Mouse (Mus musculus): Measurements from ENCODE around the gene Dab2ip.
A peak's percentile ranks its signal among the peaks of the same experiment; 100 is the strongest.

The Dab2ip gene

DNA sequence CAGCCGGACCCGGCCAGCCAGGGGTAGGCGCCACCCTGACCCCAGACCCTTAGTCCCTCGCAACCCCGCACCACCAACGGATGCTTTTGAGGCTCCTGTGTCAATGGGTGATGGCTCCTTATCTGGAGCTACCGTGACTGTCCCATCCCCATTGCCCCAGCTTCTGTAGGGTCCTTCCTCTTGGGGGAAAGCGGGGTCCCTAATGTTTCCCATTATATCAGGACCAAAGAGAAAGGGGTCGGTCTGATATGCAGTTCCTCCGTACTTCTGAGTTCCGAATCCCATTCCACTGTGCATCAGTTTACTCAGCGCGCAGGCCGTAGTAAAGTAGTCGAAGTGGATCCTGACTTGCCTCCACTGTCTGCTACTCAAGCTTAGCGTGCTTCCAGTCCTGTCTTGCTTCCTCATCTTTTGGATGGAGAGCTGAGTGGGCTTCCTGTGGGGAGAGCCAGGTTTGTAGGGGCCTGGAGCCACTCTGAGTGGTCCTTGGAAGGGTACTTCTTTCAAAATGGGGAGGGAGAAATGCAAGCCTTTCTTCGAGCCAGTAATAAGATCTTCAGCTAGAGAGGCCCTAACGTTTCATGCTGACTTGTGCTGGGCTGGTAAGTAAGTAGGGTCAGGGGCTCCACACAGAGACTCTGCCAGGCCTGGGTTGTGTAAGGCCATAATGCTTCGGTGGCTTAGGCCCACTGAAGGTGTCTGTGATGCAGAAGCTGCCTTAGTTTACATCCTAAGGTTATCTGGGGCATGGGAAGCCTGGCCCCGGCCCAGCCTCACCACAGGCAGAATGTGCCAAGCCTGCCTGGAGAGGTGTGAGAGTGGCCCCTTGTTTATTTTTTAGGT lies 64.4 kb downstream of the Dab2ip start:
- no peak for DNase-seq (ENCODE audit: low spot score)

DNA sequence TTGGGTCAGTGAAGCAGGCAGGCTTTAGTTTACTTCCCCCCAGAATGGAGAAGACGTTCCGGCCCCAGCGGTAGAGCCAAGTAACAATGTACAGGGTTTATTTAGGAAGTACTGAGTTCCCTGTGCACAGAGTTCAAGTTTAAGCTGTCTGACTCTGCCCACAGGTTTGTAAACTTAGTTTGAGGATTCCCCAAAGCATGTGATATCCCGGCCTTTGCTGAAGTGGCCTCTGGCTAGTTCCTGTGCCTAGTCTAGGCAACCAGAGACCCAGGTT lies 65.0 kb downstream of the Dab2ip start:
- no peak for DNase-seq (ENCODE audit: low spot score)

DNA sequence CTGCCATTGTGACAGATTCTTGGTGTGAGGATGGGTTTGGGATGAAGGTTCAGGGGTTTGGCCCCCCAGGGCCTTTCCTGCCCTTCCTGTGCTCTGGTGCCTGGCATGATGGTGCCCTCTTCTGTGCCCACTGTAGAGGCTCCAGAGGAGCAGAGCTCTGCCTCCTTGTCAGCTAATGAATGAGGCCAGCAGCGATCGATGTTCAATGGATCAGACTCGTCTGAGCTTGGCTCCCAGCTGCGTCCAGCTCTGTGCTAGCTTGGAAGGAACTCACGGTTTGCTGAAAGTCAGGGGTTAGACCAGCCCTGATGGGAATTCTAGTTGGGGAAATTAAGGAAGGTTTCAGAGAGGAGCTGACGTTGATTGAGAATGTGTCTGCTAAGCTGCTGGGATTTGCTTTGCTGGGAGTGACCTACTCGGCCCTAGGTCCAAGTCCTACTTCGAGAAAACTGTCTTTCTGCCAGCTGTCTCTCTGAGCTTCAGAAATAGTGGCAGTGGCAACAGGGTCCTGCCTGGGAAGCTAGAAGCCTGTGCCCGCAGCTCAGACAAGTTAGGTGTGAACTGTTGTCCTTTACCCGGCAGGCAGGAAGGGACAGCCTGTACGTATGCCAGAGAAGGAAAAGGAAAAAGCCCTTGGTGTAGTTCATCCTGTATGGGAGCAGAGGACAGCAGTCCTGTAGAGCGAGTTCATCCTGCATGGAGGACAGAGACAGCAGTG lies 65.5 kb downstream of the Dab2ip start:
- DNase-seq (ENCODE audit: low spot score), result no peak

DNA sequence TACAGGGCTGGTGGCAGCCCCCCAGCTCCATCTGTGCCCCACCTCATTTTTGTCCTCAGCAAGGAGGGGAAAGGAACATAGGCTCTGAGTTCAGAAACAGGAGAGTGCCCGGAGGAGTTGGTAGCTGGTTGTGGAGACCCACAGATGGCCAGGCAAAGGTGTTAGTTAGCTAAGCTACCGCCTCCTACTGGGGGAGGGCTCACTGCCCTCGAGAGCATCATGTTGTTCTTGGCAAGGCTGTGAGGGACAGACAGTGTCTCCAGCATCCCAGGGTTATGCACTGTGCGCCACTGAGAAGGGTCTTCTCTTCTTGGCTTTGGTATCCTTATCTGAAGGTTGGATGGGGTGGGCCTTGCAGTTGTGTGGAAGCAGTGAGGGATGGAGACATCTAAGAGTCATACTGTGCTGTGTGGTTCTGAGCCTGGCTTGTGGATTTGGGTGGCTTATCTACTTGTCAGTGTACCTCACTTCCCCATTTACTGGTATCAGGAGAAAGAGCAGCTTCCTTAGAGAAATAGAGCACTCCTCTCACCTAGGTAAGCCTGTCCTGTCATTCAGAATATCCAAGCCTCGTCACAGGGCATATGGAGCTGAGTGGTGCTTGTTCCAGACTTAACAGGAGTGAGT lies 66.4 kb downstream of the Dab2ip start:
- DNase-seq (ENCODE audit: low spot score), result no peak

DNA sequence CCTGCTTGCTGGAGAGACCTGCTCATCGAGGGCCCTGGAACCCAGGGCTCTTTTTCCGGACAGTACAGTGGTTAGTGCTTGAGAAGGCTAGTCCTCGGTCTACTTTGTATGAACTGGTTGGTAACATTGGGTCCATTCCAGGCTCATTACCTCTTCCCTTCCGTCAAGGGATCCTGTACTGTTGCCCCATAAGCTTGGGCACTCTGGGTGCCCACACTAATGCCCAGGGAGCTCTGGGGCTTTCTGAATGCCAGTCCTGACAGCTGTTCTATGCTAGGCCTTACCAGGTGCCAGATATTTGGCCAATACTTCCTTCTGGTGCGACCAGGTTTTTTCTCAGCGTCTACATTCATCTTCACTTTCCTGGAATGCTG lies 66.9 kb downstream of the Dab2ip start:
- no peak for DNase-seq (ENCODE audit: low spot score)

DNA sequence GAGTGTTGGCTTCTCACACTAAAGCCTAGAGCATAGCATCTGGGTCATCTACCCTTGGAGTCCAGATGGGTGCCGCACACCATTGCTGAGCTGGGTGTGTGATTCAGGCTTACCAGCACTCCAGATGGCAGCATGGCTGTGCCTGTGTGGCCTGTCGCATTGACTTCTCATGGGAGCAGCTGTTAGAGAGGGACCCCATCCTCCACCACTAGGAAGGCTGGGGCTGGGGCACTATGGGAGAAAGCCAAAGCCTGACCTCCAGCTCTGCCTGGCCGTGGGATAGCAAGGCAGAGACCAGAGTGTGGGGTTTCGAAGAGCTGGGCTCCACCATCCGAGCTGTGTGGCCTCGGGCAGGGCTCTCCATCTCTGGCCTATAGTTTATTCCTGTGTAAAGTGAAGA lies 67.5 kb downstream of the Dab2ip start:
- DNase-seq (ENCODE audit: low spot score), result no peak

DNA sequence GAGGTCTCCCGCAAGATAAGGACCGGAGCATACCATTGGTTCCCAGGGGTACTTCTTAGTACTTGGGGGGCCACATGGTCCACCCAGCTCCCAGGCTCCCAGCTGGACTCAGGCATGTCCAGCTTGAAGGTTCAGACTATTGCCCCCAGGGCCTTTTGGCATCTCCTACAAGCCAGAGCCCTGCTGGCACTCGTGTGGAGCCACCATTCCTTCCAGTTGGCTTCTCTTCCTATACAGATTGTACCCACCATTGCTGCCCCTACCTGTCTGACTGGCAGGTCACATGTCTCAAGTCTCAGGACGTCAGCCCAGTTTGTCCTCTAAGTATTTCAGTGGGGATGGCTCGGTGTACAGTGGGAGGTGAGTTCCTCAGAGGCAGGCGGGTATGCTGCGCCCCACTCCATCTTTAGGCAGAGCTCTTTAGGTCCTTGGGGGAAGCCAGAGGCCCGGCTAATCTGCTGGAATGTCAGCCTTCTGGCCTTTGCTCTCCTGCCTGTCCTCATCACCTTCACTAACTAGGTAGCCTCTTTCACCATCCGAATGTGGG lies 68.2 kb downstream of the Dab2ip start:
- no peak for DNase-seq (ENCODE audit: low spot score)

DNA sequence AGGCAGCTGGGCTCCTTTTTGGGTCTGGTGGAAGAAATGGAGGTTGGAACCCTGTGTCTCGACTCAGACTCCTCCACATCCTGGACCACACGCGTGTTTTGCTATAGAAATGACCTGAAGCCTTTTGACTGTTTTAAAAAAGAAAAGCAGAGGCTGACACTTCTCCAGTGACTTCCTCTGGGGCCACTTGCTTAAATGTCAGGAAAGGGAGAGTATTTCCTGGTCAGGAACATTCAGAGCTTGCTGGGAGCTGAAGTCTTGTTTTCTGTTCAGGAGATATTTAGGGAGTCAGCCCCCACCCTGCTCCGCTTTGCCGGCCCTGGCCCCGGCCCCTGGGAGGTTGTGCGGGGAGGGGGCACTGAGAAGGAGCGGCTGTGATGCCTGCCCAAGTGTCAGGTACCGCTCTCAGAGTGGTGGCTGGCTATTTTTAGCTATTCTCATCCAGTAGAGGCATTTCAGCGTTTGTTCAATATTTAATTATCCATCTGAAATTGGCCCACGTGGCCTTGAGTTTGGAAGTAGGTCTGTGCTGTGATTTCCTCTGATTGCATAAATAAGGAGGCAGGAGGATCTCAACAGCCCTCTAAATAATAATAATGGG lies 69.3 kb downstream of the Dab2ip start:
- DNase-seq (ENCODE audit: low spot score), result no peak

DNA sequence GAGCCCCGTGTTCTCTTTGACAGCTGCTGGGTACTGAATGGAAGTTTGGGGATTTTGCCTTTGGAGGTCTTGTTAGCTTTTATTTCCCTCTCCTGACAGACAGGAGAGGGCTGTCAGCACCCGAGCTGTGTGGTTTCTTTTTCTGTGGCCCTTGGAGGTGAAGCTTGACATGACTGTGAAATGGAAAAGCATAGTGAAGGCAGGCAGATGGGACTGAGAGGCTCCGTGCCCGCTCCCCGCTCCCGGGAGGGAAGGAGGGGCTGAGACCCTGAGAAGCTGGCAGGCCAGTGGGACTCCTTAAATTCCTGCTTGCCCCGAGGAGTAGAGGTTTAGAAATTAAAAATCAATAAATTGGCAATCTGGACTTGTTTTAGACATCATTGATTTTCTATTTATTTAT lies 70.0 kb downstream of the Dab2ip start:
- no peak for DNase-seq (ENCODE audit: low spot score)

DNA sequence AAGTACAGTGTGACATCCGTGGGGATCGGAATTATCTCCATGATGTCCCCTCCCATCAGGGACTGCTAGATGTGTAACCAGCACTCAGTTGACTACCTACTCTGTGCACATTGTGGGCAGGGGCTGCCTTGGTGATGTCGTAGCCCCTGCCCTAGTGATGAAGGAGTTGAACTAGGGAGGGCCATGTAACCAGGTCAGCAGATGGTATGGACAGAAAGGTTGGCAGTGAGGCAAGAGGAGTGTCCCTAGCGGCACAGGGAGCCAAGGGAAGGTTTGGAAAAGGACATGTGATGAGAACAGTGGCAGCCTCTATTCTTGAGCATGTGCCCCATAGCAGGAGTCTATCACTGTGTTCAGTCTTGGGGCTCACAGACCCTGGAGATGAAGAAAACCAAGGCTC lies 70.6 kb downstream of the Dab2ip start:
- no peak for DNase-seq (ENCODE audit: low spot score)

DNA sequence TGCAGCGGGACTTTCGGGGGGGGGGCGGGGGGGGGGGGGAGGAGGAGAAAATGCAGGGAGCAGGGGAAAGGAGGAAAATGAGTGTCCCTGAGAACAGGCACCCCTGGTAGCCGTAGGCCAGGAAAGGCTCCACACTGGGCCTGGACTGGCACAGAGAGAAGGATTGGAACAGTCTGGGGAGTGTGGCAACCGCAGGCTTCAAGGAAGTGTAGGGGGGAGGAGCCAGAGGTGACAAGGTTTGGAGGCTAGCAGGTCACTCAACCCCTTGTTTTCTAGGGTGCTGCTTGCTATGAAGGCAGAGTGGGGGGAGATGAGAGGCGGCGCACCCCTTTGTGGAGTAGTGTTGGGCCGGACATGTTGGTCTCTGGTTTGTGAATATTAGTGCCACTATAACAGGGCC lies 71.1 kb downstream of the Dab2ip start:
- no peak for DNase-seq (ENCODE audit: low spot score)

DNA sequence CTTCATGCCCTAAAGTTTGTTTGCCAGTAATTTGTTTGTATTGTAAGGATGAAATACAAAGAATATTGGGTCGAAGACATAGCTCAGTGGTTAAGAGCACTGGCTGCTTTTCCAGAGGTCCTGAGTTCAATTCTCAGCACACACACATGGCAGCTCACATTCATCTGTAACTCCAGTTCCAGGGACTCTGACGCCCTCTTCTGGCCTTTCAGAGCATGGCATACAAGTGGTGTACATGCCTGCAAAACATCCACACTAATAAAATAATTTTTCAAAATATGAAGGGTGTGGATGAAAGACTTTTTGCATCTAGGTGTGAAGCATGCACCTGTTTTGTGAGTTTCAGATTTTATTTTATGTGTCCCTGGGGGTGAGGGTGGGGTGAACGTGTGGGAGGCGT lies 75.3 kb downstream of the Dab2ip start:
- DNase-seq (ENCODE audit: low spot score), result no peak

DNA sequence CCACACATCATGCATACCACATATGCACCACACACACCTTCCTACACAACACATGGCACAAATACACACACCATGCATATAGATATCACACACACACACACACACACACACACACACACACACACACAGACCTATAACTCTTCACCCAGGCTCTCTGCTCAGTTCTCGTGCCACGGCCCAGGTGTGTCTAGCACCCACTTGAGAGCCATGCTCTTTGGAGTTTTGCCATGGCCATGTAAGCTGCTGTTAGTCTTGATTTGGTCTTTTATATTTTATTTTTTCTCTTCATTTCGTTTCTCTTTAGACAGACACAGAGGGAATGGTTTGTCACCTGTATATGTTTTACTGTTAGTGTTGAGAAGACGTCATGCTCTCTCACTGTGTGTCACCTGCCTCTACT lies 76.9 kb downstream of the Dab2ip start:
- no peak for DNase-seq (ENCODE audit: low spot score)

DNA sequence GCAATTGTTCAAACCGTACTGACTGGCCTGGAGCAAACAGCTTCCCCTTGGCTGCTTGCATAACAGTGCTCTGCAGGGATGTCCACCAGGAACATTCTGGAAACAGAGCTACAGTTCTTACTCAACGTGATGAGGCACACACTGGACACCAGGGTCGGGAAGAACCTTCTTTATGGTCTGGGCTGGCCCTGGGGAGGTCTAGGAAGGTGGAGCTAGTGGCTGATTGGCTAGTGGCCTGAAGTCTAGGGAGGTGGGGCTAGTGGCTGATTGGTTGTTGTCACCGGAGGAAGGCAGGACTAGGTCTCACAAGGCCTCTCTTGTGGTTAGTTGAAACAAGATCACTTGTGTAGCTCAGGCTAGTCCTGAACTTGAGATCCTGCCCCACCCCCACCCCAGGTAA lies 77.5 kb downstream of the Dab2ip start:
- DNase-seq (ENCODE audit: low spot score), result no peak

DNA sequence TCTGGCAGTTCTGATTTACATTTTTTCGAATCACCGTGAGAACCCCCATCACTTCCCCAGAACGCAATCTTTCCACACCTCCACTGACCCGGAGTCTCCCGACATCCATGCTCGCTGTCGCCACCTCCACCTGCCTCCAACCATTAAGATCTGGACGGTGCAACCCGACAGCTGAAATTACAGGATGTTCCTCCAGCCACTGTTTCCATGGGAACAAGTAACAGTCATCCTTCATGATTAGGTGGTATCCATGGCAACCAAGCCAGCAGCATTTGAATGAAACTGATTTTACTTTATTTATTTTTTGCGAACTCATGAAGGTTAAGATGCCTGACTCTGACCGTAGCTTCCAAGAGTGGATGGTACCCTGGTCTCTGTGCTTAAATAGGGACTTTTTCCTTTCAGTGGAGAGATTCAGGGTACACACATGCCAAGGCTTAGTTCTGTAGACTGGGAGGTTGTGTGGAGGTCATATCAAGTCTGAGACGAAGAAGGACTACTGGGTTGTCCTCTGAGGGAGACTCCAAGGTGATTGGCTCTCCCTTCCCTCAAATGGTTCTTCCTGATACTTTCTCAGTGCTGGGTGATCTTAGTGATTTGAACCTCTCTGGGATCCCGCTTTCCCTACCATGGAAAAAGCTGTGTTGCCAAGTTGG lies 79.9 kb downstream of the Dab2ip start:
- DNase-seq (ENCODE audit: low spot score), result no peak

DNA sequence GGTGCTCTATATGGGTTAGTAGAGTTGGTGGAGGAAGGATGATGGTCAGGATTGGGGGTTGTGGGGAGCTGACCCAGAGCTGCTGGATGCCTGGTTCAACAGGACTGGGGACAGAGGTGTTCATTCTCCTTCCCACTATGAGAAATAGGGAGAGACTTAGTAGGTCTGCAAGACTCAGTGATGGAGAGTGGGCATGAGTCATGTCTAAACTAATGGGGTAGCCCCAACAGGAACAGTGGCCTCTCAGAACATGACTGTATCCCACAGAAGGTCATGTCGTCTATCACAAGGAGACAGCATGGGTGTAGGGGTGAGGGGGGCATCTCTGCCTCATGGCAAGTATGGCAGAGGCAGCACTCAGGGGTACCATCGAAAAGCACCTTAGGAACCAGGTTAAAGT lies 81.7 kb downstream of the Dab2ip start:
- DNase-seq (ENCODE audit: low spot score), result no peak

DNA sequence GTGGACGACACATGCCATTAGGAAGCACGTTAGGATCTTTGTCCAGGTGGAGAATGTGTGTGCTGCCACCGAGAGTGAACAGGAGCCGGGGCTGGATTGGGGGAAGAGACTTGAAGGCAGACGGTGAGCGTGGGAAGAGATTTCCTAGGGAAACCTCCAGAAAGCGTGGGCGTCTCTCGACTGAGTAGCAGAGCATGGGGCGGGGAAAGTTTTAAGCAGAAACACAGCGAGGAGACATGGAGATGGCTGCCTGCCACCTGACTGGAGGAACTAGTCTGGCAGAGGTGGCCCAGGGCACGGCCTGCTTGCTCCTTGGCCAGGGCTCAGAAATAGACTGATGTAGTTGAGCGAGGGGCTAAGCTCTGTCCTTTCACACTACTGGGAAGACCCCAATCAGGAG lies 82.5 kb downstream of the Dab2ip start:
- DNase-seq (ENCODE audit: low spot score), result no peak

DNA sequence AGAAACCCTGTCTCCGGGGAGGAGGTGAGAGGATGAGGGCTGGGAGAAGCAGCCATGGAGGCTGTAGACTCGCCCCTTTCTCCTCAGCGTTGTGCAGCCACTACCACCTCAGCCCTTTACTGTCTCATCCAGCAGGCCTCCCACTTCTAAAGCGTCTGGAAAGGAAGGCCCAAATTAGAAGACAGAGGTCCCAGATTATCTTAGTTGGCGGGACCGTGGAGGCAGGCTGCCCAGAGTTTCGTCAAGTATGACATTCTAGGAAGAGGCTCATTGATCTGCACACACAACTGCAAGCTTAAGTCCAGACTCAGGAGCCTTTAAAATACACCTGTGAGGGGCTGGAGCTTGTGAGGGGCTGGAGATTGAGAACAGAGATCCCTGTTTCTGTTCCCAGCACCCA lies 84.2 kb downstream of the Dab2ip start:
- DNase-seq (ENCODE audit: low spot score), result no peak

DNA sequence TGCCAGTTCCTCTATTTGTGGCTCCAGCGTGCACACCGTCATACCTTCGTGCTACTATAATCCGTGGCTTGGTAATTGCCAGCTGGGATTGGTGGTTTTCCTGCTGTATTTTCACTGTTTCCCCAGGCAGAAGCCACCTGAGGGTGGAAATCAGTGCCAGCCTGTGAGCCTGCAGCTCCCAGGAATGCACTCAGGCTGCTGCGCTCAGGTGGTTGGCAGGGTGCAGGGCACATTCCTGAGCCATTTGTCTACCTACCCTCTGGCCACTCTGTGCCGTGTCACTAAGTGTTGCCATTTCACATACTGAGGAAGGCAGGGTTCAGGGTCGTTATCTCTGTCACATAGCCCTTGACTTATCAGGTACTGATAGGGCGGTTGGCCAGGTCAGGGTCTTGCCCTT lies 88.5 kb downstream of the Dab2ip start:
- no peak for DNase-seq (ENCODE audit: low spot score)

DNA sequence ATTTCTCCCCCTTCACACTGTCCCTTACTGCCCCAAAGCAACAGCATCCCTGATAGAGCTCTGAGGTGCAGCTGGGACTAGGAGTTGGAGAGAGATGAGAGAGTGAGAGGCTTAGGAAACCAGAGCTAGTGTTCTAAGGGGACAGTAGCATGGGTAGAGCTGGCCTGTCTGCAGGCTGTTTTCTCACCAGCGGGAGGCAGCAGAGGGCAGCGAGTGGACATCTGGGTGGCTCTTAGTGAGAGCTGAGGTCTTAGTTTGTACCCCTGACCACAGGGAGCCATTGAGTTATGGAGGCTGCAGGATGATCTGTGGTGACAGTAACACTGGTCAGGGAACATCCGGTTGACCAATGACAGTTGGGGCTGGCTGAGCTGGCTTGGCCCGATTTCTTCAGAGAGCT lies 91.6 kb downstream of the Dab2ip start:
- DNase-seq (ENCODE audit: low spot score), result peak; percentile 79

DNA sequence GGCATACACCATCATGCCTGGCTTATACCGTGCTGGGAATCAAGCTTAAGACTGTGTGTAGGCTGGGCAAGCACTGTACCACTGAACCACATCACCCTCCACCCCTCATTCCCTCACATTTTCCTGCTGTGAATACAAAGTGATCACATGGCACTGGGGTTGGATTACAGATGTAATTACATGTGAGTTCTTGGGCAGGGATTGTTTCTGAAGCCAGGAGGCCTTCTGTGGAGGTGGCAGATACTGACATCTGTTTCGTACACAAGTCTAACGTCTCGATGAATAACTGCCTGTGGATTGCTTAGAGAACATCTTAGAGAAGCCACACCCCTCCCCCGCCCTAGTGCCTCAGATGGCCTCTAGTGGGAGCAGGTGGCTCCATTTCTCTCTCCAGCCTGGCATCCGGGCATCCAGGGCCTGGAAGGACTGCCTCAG lies 93.2 kb downstream of the Dab2ip start:
- DNase-seq (ENCODE audit: low spot score), result no peak

DNA sequence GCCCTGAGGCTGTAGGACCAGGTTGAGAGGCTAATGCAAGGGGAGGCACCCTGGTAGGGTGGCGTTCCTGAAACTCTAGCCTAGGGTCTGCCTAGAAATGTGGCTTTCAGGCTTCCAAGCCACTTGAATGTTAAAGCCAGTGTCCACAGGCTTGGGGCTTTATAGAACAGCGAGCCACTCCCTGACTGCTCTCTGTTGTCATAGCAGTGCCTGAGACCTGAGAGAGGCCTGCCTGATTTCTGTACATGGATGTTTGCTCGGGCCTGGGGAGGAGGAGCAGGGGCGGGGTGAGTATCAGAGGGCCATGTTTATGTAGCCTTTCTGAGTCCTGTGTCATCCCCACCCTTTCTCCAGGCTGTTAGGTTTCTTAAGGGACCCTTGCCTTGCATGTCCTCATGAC lies 94.9 kb downstream of the Dab2ip start:
- DNase-seq (ENCODE audit: low spot score), result no peak

Measured in ovary, postnatal 10 days (tissue).